Mouse (Mus musculus) T-cell, adult 2 months (primary cell): ENCODE results near the gene Tnik.

Experiments
- DNase-seq: peaks from one replicate; pipeline ENCODE4 v3.0.0; 2022; ENCODE audit warnings: low spot score

Gene Tnik

DNA sequence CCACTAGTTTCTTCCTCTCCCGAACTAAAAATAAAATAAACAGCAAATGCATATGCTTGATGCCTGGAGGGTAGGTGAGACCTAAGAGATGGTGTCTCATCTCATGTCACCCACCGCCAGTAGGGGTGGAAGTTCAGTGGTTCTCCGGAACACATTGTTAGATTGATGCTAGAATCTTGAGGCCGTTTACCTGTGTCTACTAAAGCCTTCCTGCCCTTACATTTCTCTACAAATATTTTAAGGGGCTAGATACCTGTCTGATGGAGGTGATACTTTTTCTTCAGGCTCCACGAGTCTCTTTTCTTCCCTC is 1.8 kb downstream of the Tnik start:
- DNase-seq = peak; percentile 24

DNA sequence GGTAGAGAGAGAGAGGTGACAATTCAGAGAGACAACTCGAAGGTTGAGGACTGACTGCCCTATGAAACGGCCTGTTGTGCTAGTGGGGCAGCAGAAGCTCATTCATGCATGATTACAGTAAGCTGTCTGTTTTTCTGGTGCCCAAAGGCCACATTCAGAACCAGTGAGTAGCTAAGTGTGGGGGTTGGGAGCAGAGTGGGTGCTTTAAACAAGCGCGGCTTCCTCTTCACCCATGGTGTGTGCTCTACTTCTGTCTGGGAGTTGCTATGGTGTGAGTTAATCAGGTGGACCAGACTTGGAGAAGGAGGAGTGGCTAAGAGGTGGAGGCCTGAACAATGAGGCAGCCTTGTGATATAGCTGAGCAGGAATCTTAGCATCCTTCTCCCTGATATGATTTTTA is 2.2 kb downstream of the Tnik start:
- peak; percentile 28 for DNase-seq

DNA sequence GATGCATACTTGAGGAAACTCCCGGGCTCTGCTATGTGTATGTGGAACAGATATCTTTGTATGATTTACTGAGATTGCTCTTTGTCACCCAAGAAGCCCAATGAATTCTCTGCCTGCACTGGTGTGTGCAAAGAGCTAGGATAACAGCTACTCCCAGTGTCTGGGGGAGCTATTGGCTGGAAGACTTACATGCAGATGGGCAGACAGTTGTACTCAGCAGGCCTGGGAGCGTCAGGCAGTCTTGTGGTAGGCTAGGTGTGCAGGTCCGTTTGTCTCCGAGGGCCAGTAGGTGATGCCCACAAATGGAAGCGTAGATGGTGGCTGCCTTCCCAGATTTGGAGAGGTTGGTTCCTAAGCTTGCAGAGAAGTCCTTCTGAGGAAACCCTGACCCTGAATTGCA is 2.6 kb downstream of the Tnik start:
- no peak for DNase-seq

DNA sequence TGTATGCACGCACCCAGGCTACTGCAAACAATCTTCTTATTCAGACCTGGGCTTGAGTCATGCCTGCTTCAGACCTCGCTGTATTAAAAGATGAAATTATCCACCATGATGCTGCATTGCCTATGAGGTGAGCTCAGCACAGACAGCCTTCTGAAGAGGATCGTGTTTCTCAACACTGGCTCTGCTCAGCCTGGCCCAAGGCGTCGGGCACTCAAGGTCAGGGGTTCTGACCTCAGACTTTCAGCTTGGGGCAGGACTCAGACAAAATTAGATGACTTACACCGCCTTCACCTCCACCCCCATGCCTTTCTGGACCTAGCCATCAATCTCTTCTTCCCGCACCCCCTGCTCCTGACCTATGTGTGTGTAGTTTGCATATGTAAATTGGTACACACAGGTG is 4.2 kb downstream of the Tnik start:
- no peak for DNase-seq

DNA sequence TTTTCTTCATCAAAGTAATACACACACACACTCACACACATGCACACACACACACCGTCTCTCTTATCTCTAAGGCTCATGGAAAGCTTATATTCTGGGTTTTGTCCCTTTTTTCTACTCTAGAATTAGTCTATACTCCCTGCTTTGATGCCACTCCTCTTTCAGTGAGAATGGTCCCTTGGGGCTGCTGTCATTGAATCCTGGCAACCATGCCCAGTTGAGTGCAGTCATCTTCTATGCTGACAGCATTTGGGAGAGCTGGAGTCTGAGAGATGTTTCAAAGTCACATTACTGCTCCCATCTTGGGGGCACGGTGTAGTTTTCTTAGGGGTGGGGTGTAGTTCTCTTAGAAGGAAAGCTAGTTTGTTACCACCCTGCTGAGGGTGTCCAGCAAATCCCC is 6.7 kb downstream of the Tnik start:
- no peak for DNase-seq

DNA sequence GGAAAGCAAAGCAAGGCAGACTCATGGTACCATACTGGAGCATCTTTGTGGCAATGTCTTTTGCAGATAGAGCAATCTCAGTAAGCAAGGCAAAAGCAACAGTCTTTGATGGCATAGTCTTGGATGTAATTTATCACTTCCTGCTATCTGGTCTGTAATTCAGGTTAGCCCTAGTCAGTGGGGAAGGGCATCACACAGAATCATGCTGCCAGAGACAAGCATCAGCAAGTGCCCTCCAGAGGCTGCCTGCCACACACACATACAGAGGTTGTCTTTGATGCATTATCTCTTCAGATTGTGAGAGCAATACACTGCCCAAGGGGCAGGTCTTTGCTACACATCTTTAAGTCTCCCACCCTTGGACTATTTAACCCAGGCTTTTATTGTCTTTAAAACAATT is 8.9 kb downstream of the Tnik start:
- no peak for DNase-seq

DNA sequence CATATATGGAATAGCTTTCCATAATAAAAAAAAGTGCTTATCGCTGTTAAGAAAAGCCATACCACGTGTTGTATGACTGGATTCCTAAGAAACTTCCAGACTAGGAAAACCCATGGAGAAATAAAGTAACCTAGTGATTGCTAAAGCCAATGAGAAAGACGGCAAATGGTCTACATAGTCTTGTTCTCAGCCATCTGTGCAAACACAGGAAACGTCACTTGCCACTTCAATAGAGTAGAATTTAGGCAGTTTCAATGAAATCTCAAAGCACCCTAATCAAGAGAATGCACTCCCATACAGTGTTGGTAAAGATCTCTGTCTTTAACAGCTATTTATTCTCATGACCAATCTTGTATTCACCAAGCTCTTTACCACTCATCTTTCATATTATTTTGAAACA is 11.7 kb downstream of the Tnik start:
- DNase-seq = peak; percentile 14

DNA sequence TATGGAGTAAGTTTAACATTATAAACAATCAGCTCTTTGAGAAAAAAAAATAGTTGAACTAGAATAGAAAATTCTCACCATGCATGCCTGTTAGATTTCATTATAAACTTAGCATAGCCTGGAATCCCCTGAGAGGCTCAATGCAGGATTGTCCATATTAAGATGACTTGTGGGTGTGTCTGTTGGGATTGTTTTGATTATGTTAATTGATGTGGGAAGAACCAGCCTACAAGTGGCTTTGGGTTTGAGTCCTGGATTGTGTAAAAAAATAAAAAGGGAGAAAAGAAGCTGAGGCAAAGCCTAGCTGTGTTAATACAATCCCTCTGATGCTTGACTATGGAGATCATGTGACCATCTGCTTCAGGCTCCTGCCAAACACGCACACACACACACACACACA is 26.7 kb downstream of the Tnik start:
- no peak for DNase-seq

DNA sequence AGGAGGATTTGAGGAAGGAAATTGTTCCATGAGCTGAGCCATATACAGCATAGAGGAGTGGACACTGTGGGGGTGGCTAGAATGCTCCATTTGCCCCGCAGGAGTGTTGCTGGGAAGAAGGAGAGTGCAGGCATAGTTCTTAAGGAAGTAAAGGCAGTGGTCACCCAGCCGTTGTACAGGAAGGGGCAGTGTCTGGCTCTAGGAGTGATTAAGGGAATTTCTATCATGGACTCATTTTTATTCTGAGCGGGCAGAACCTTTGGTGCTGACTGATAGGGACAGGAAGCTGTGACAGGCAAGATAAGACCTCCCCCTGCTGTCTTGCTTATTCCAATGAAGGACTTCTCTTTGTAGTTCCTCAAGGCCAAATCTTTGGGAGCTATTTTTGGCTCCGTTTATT is 38.4 kb downstream of the Tnik start:
- DNase-seq = no peak

DNA sequence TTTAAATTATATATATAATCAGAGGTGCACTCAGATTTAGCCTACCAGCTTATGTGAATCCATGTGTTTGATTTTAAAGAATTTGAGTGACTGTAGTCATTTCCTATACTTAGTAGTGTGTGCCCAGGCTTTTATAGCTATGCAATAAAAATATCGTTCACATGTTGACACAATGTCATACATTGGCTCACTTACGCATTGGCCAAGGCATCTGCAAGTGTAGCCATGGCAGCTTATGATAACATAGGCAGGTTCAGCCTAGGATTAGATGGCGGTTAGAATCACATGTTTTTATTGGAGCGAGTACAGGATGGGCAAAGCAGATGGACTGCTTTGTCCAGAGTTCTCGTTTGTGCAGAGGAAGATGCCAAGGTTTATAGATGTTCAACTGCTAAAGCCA is 40.9 kb downstream of the Tnik start:
- DNase-seq = no peak

DNA sequence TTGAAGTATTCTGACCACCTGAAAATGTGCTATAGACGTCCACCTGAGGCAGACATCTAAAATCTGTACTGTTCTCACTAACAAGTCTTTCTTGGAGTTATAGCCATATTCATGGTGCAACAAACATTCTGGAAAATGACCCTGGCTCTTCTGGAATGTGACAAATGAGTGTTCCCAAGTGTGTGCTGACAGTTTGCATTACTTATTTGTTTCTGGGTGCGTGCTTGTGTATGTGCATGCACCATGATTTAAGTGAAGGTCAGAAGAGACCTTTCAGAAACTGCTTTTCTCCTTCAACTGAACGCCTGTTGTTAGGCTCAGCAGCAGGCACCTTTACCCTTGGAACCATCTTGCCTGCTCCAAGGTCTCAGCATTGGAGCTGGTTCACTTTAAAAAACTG is 43.8 kb downstream of the Tnik start:
- DNase-seq = no peak

DNA sequence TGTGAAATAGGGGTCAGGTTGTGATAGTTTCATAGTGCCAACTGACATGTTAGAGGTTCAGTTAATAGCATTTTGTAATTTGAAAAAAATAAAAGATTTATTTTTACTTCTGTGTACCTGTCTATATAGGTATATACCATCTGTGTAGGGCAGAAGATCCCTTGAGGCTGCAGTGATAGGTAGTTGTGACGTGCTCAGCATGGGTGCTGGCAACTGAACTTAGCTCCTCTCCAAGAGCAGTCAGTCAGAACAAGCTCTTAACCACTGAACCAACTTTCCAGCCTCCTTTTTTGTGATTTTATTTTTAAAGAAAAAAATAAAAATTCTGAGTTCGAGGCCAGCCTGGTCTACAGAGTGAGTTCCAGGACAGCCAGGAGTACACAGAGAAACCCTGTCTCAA is 51.4 kb downstream of the Tnik start:
- DNase-seq = no peak

DNA sequence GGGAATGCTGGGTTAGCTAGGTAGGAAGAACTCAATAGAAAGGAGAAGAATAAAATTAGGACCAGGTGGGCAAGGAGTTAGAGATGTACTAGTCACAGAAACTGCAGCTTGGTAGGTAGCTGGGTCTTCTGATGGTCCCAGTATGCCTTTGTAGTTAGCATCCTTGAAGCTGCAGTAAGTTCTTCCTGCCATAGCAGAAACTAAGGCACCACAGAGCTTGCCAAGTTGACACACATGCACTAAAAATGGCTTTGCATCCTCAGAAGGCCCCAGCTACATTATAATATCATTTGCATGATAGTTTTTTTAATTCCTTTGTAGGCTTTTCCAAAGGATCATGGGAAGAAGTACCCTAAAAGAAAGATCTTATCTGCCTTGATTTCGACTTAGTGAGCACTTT is 54.3 kb downstream of the Tnik start:
- DNase-seq = no peak

DNA sequence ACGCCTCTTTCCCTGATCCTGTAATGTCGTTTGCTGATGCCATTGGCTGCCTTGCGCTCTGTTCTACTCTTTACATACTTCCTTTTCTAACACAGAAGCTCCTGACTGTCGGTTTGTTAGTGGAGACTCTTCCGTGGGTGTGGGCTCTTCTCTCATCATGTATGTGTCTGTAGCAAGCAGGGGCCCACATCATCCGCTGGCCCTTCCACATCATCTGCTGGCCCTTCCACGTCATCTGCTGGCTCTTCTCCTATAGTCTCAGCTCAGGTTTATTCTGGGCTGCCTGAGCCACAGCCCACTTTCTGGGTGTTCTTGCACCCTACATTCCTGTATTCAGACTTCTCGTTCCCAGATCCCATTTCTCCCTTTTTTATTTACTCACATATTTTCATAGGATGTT is 58.6 kb downstream of the Tnik start:
- no peak for DNase-seq

DNA sequence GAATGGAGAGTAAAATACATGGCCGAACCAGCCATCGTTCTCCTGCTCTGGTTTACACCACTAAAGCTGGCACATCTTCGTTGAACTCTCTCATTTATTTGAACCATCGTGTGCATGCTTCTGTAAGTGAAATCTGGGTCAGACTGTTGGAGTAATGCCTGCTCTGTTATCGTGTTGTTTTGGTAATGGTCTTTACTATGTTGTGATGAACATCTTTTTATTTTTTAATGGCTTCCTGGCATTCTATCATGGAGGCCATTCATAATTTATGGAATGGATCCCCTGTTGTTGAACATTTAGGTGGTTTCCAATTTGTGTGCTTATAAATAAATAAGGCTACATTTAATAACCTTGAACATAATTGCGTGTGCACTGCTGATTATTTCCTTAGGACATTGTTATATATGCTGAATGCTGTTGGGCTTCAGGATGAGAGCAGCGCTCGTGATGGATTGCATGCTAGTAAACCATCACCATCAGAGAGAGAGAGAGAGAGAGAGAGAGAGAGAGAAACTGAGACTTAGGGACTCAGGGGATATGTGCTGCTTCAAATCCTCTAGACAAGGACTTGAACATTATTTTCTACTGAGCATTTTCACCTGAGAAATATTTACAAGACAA is 62.7 kb downstream of the Tnik start:
- DNase-seq = no peak

DNA sequence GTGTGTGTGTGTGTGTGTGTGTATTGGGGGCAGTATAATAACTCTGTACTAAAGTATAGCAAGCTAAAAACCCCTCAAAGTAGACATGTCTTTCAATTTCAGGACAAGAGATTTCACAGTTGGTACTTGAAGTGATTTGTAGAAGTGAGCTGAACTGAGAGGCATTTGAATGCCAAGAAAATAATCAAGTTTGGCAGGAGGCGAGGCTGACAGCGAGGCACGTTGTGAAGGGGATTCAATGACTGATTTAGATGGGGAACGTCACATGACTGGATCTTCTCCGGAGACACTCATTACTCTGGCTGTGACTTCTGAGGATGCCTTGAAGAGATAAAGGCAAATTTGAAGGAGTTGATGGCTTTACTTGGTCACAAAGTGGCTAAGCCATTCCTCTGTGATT is 69.3 kb downstream of the Tnik start:
- DNase-seq = no peak

DNA sequence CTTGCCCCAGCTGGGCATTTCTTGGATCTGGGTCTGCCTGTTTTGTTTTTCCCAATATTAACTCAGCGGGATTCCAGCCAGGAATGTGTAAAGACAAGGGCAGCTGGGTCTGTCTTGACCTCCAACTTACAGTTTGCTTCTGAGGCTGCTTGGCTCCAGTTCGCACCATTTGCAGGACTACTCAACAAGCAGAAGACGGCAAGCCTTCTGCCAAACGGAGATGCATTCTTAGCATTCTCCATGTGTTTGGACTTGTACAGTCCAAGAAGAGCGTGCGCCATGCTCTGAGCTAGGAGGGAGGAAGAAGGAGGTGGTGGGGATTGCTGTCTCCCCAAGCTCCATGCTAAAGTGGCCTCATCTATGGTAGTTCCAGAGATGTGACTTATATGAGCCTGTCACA is 70.9 kb downstream of the Tnik start:
- DNase-seq = no peak

DNA sequence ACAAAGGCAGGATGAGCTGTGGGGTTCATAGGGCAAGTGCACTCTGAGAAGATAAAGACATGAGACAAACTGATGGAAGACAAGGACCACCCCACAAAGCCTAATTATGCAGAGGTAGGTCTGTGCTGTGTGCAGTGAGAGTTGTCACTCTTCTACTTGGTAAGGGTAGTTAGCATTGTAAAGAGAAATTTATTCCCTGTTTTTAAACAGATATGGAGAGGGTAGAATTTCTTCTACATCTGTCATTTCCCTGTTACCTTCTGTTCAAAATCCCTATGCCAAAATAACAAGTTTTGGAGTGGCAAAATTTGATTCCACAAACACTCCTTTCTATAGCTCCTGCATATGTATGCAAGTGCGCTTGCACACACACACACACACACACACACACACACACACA is 71.5 kb downstream of the Tnik start:
- no peak for DNase-seq

DNA sequence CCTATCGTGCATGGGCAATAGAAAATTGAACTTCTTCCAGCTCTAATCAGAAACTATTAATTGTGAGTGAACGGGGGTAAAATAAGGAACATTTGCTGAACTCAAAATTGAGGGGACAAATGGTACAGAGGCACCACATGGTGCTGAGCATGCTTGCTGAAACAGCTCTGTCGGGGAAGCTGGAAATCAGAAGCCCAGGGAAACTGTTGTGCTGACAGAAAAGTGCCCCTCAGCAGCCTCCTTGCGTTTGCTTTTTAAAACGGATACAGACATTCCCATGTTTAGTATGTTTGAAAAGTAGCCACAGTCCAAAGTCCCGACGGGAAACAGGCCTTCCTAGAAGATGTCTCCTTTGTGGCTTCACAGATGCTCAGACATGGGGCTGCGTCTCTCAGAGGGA is 77.1 kb downstream of the Tnik start:
- no peak for DNase-seq

DNA sequence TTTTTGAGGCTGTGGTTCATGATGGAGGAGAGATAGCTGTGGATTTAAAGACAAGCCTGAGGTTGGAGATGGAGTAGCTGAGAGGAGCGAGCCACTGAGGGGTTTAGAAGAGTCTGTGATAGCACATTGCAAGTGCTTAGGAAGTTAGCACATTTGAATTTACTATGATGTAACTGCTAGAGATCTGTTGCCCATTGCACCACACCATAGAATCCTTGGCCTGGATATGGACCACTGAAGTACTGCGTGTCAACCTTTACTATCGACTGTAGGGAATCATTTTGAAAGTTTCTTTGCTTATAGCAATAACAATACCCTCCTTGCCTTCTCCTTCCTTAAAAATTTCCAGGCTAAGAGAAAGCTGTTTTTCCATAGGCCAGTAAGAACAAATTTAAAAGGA is 80.2 kb downstream of the Tnik start:
- no peak for DNase-seq

DNA sequence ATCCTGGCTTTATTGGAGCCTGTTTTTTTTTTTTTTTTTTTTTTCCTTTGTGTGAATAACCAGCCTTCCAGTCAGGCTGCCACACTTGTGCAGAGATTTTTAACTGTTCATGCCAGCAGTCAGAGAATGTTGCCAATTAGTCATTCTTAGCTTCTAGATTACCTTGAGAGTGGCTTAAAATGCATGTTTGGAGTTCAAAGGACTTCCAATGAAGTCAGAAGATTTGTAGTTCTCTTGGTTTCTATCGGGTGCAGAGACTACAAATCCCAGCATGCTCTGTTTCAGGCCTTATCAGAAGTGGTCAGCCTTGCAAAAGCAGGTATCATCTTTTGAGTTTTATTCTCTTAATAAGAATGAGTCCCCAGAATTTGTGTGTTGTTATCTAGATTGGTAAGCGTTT is 80.6 kb downstream of the Tnik start:
- DNase-seq = no peak

DNA sequence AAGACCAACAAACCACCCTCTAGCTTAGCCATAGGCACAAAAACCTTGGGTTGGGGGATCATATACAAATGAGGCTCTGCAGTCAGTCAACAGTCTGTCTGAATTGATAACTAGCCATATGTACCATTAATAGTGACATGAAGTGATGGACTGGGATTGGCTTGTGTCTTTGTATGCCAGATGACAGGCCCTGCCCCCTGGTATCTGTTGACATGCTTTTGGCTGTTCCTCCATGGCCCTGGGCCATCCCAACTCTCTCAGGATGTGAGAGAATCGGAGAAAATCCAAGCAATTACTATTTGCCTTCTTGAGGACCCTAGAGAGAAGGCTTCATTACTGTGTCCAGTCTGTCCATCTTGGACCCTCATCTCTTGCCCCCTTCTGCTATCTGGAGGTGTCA is 82.4 kb downstream of the Tnik start:
- DNase-seq = no peak

DNA sequence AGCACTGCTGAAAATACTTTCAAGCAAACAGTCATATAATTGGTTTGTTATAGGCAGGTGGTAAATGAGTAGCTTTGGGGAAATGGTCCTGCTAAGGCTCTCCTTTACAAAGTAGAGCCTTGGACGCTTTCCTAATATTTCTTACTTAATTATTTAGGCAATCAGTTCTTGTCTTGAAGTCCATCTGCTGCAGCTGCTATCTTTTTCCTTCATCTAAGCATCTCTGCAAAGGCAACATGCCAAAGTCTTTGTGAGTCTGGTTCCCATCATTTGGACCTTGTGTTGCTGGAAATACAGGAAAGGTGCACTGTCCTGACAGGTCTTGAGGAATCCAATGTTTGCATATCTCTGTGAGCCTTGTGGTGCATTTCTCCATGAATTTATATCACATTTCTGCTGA is 82.9 kb downstream of the Tnik start:
- DNase-seq = no peak

DNA sequence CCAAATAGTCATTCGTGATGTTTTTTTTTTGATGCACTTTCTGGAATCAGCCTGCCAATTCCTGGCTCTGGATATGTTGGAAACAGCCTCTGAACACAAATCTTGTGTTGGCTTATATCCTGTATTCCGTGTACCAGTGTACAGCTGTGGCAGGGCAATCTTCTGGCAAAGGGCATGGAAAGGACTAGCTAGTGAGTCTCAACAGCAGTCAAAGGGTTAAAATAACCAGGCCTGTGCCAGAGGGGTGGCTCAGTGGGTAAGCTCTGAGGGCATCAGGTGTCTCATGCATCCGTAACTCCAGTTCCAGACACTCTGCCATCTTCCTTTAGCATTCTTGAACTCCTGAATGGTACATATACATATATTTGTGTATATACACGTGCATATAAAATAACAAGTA is 83.5 kb downstream of the Tnik start:
- DNase-seq = no peak

DNA sequence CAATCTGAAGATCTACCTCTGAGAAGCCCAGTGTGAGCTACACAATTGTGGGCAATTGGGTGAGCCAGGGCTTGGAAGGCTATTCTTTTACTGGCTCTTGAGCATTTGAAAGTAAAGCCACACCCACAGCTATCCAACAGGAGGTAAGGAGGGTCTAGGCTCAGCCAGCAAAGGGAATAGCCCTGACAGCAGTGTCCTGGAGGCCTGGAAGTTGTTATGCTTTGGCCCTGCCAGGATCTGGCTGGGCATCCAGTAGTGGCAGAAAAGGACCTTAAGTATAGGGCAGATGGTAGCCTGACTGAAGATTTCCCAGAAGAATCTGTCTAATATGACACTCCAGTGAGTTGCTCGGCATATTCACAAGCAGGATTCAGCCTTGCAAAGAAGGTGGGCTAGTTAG is 85.7 kb downstream of the Tnik start:
- no peak for DNase-seq
